Mouse (Mus musculus) megakaryocyte, embryonic 14.5 days (primary cell): ENCODE results near the gene Gal3st2c. TPM values are rescaled to one million over a fixed set of nuclear protein-coding genes. Genes with fewer than 3 reads are reported as not detected.
"Not testable (repeated sequence)": the region's sequence is repeated elsewhere in the genome, so short reads cannot be mapped to it uniquely, and the experiment has no call there.

Experiments
- H3K27me3 ChIP-seq: replicated peaks from 2 replicates; pipeline ENCODE3; 2012; ENCODE audit warnings: inconsistent platforms
- H3K36me3 ChIP-seq: replicated peaks from 2 replicates; pipeline ENCODE3; 2012; ENCODE audit warnings: low read length, inconsistent platforms, mixed read lengths
- H3K4me1 ChIP-seq: 2 replicates; pipeline ENCODE4 v1.6.1; 2012; ENCODE audit warnings: inconsistent platforms
- H3K4me3 ChIP-seq: replicated peaks from 2 replicates; pipeline ENCODE3; 2012; ENCODE audit warnings: moderate library complexity, mild to moderate bottlenecking, inconsistent platforms
- H3K9me3 ChIP-seq: 2 replicates; pipeline ENCODE4 v1.6.1; 2012; ENCODE audit warnings: inconsistent platforms
- FLI1 ChIP-seq: IDR thresholded peaks from 2 replicates; pipeline ENCODE4 v1.6.1; 2012; ENCODE audit warnings: low read length, inconsistent platforms, mixed read lengths
- GATA1 ChIP-seq: IDR thresholded peaks from 3 replicates; pipeline ENCODE4 v1.6.1; 2012; ENCODE audit warnings: mixed read lengths, low read length, inconsistent platforms, borderline replicate concordance
- polyA plus RNA-seq: library from polyadenylated mRNA; stranded (reverse); fragments of >175 nt; gene quantifications from 2 replicates; pipeline ENCODE4 v1.2.3, GENCODE M21; 2012; ENCODE audit warnings: low replicate concordance; ENCODE audit not compliant: insufficient read depth

Gene Gal3st2c
- polyA plus RNA-seq, result not detected in 2 replicates

- H3K4me1 ChIP-seq, H3K27me3 ChIP-seq, H3K36me3 ChIP-seq, H3K4me3 ChIP-seq, H3K9me3 ChIP-seq: not testable (repeated sequence)
Measured at GRCm38 (mm10) chr1:93990209-93990608, at the start of gene Gal3st2c. Gene Gal3st2c, plus strand, starts transcription at chr1:93990509.

DNA sequence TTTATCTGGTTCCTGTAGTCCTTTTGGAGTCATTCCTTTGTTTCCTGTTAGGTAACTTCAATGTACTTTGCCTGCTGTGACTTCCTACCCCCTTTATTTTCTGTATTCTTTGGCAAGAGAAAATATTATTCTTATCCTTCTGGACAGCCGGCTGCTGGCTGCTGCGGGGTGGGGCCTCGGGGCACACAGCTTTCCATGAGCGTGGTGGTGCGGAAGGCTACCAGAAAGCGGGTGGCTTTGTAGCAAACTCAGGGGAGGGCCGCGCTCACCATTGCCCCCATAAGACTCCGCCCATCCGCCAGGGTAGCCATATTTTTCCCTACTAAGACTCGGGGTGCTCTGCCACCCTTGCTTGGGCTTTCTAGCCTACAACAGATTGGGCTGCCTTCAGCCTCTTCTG is 41.2 kb upstream of the Gal3st2c start:
- H3K27me3 ChIP-seq, H3K4me1 ChIP-seq, H3K9me3 ChIP-seq, H3K4me3 ChIP-seq, H3K36me3 ChIP-seq: not testable (repeated sequence)

DNA sequence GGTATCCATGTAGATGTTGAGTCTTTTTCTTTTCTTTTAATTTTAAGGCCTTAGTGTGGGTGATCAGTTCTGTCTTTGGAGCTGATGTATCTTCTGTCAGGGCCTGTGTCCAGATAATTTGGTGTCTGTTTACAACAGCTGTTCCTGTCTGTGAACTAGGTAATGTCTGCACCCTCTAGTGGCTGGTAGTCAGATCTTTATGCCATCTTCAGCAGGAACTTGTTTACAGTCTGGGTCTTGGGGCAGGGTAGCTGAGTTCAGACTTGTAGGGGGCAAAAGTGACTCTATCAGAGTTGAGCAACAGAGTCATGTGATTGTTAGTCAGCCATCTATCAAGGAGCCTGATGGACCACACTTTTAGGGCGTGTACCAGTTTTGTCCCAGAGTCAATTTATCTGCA is 23.8 kb upstream of the Gal3st2c start:
- not testable (repeated sequence) for H3K4me1 ChIP-seq, H3K27me3 ChIP-seq, H3K9me3 ChIP-seq, H3K36me3 ChIP-seq, H3K4me3 ChIP-seq

- not testable (repeated sequence) for H3K4me3 ChIP-seq, H3K27me3 ChIP-seq, H3K4me1 ChIP-seq, H3K36me3 ChIP-seq, H3K9me3 ChIP-seq
Measured at GRCm38 (mm10) chr1:93970380-93970779, 19.9 kb upstream of the Gal3st2c start.

- not testable (repeated sequence) for H3K9me3 ChIP-seq, H3K4me3 ChIP-seq, H3K27me3 ChIP-seq, H3K4me1 ChIP-seq, H3K36me3 ChIP-seq
Measured at GRCm38 (mm10) chr1:93970797-93971196, 19.5 kb upstream of the Gal3st2c start.

DNA sequence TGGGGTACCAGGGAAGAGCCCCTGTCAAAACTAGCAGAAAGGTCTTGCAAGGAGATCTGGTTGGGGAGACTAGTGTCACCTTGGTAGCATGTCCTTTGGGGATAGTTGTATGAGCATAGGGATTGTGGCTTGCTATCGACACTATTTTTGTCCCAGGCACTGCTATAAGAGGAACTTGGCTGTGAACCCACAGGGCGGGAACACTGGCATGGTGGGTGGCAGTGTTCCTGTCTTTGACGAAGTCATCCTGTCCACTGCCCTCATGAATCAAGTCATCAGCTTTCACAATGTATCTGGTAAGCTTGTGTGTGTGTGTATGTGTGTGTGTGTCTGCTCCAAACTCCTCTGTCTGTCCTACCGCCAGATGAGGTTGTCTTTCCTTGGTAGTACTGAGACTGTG is 14.5 kb upstream of the Gal3st2c start:
- H3K27me3 ChIP-seq, result not testable (repeated sequence)

GRCm38 (mm10) chr1:93978287-93978686 is 12.0 kb upstream of the Gal3st2c start:
- H3K36me3 ChIP-seq, H3K4me1 ChIP-seq, H3K4me3 ChIP-seq, H3K9me3 ChIP-seq, H3K27me3 ChIP-seq: not testable (repeated sequence)

More for the DNA sequence above, 14.5 kb upstream of the Gal3st2c start:
- H3K9me3 ChIP-seq, H3K4me1 ChIP-seq, H3K4me3 ChIP-seq, H3K36me3 ChIP-seq: not testable (repeated sequence)

GRCm38 (mm10) chr1:93980932-93981331 is 9.4 kb upstream of the Gal3st2c start:
- H3K4me1 ChIP-seq, H3K4me3 ChIP-seq, H3K36me3 ChIP-seq: not testable (repeated sequence)

GRCm38 (mm10) chr1:93986167-93986566 is 4.1 kb upstream of the Gal3st2c start:
- H3K4me3 ChIP-seq, result no peak overlapping the region
- H3K27me3 ChIP-seq, result no peaks in the 10 kb centered on the region
- H3K9me3 ChIP-seq, result no peaks in the 10 kb centered on the region
- H3K4me1 ChIP-seq, result no peaks in the 10 kb centered on the region; the same call in 1 of the 2 replicates
- no peaks in the 10 kb centered on the region for H3K36me3 ChIP-seq
- TF ChIP-seq FLI1, result no peak
- TF ChIP-seq GATA1, result no peak

More at GRCm38 (mm10) chr1:93980932-93981331, 9.4 kb upstream of the Gal3st2c start:
- H3K9me3 ChIP-seq, H3K27me3 ChIP-seq: not testable (repeated sequence)

DNA sequence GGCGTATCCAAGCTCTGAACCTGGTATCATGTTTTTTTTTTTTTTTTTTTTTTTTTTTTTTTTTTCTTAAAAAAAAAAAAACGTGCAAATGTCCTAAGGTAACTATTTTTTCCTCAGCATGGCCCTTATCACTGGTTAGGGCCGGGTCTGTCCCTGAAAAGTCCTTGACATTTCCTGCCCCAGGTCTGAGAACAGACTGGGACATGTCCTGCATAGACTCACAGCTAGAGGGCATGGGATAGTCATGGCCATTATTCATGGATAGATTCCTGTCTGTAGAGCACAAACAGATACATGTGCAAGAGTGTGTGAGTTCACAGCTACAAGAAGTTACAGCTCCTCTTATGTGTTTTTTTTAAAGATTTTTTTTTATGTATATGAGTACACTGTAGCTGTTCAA is 1.5 kb upstream of the Gal3st2c start:
- Histone ChIP-seq H3K9me3 (no peaks in the 10 kb centered on the region), H3K4me3 (no peak overlapping the region), H3K27me3 (no peaks in the 10 kb centered on the region), H3K36me3 (no peaks in the 10 kb centered on the region), H3K4me1 (no peaks in the 10 kb centered on the region; the same call in 1 of the 2 replicates)
- TF ChIP-seq FLI1 (no peak), GATA1 (no peak)

- not testable (repeated sequence) for H3K9me3 ChIP-seq
Measured at GRCm38 (mm10) chr1:93991068-93991467, 759 bp downstream of the Gal3st2c start.

GRCm38 (mm10) chr1:93991491-93991890 is 1.2 kb downstream of the Gal3st2c start:
- H3K36me3 ChIP-seq, H3K4me1 ChIP-seq, H3K9me3 ChIP-seq, H3K27me3 ChIP-seq, H3K4me3 ChIP-seq: not testable (repeated sequence)

More at GRCm38 (mm10) chr1:93991068-93991467, 759 bp downstream of the Gal3st2c start:
- H3K4me3 ChIP-seq, H3K36me3 ChIP-seq, H3K4me1 ChIP-seq, H3K27me3 ChIP-seq: not testable (repeated sequence)

DNA sequence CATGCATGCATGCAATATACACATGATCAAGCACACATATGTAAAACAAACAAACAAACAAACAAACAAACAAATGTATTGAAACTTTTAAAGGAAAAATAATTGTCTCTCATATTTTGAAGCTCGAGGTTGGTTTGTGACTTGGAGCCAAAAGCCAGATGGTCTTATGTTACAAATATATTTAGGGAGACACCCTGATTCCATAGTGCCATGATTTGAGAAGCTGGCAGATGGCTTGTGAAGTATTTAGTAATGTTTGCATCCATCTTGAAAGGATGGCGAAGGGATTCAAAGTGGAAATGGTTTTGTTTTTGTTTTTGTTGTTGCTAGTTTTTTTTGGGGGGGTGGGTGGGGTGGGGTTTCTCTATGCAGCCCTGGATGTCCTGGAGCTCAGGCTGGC is 10.7 kb downstream of the Gal3st2c start:
- Histone ChIP-seq H3K4me1 (no peaks in the 10 kb centered on the region), H3K9me3 (no peaks in the 10 kb centered on the region), H3K36me3 (no peaks in the 10 kb centered on the region), H3K4me3 (no peak overlapping the region), H3K27me3 (no peaks in the 10 kb centered on the region)
- TF ChIP-seq FLI1, result no peak
- TF ChIP-seq GATA1, result no peak

DNA sequence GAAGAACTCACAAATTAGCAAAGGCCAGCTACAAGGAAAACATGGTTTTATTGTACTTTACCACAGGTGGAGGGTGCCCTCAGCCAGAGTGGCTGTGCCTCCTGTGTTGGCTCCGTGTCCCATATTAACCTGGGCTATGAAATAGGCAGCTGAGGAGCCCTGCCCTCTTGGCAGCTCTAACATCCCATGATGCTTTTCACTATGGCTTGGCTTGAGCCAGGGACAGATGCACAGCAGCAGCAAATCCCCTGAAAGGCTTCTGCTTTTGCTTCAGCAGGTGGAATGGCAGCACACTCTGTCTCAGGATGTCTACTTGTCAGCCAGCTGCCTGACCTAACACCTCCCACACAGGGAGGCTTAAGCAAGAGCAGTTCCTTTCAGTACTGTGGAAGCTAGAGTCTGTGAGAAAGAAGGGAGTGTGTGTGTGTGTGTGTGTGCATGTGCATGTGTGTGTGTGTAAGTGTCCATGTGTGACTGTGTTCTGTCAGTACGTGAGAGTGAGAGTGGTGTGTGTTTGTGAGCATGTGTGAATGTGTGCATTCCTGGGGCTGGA is 15.7 kb downstream of the Gal3st2c start:
- not testable (repeated sequence) for H3K27me3 ChIP-seq, H3K9me3 ChIP-seq, H3K4me3 ChIP-seq, H3K36me3 ChIP-seq, H3K4me1 ChIP-seq

GRCm38 (mm10) chr1:94008826-94009225 is 18.5 kb downstream of the Gal3st2c start:
- not testable (repeated sequence) for H3K4me1 ChIP-seq, H3K27me3 ChIP-seq, H3K9me3 ChIP-seq, H3K4me3 ChIP-seq, H3K36me3 ChIP-seq
